Mouse (Mus musculus) liver, adult 2 months (tissue): ENCODE data around the gene Rnf126.

Experiments used
- CTCF ChIP-seq: fragments of 200-500 bp; IDR thresholded peaks from 2 replicates; pipeline ENCODE4 v1.5.1; 2011; ENCODE audit warnings: low read depth, low read length, control low read depth
- POLR2A ChIP-seq: fragments of 200-500 bp; IDR thresholded peaks from 2 replicates; pipeline ENCODE4 v1.6.1; 2011; ENCODE audit warnings: low read length, control low read depth; ENCODE audit not compliant: insufficient read depth; ENCODE audit errors: extremely low read depth

DNA sequence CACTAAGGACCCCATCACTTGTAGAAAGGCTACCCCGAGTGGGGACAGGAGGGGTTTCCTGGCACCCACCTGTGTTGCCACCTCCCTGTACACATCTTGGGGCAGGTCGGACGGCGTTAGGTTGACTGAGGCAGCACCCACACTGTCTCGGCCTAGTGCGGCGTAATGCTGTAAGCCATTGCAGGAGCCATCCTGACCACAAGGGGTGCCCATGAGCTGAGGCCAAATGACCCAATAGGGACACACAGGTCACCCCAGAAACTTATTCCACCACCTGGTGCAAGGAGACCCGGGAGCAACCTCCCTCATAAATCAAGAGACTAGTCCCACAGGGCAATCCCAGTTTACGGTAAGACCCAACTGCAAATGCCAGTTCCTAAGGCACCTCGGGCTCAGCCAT, 28.5 kb downstream of the Rnf126 start:
- TF ChIP-seq CTCF (peak; percentile 73), POLR2A (no peak)
